Mouse (Mus musculus) hematopoietic stem cell, adult 5-6 weeks (primary cell): ENCODE measurements at regions not wholly inside any gene's neighbourhood (a gene's known extent, or its start where the extent isn't known, plus 50 kb on each side); places are given as distances from the start of the nearest gene placed in this dataset.

ENCODE experiments used
- ATAC-seq, 2 experiments: fragments of 125-278 bp in 1 of 2; replicated peaks in 1 of 2; 2 replicates each; pipeline ENCODE4 v1.8.0; 2016 to 2017; ENCODE audit warnings: inconsistent platforms in 2 of 2, mild to moderate bottlenecking in 2 of 2, moderate number of reproducible peaks in 2 of 2, low read depth in 1 of 2, moderate TSS enrichment in 1 of 2; ENCODE audit not compliant: low FRiP score in 2 of 2, poor library complexity in 2 of 2, severe bottlenecking in 2 of 2, insufficient read depth in 1 of 2, low TSS enrichment in 1 of 2

GRCm38 (mm10) chr3:137783937-137784911 is 80.1 kb upstream of the H2afz start:
- no peak for ATAC-seq

- ATAC-seq = no peak
Observed at GRCm38 (mm10) chr3:137785224-137785623, 79.1 kb upstream of the H2afz start.

- no peak for ATAC-seq
Observed at GRCm38 (mm10) chr3:137785871-137786270, 78.4 kb upstream of the H2afz start.

- ATAC-seq = no peak
Observed at GRCm38 (mm10) chr3:137789671-137790070, 74.6 kb upstream of the H2afz start.

GRCm38 (mm10) chr3:137790340-137790739 is 73.9 kb upstream of the H2afz start:
- ATAC-seq = no peak

- ATAC-seq = no peak
Observed at GRCm38 (mm10) chr3:137795754-137796315, 68.5 kb upstream of the H2afz start.

- ATAC-seq = no peak
Observed at GRCm38 (mm10) chr3:137798769-137799168, 65.5 kb upstream of the H2afz start.

GRCm38 (mm10) chr3:137801402-137802020 is 62.8 kb upstream of the H2afz start:
- ATAC-seq = no peak

GRCm38 (mm10) chr3:137807423-137807822 is 56.9 kb upstream of the H2afz start:
- ATAC-seq = no peak

- no peak for ATAC-seq
Observed at GRCm38 (mm10) chr3:137807913-137808684, 56.2 kb upstream of the H2afz start.

GRCm38 (mm10) chr3:137810123-137810522 is 54.2 kb upstream of the H2afz start:
- ATAC-seq = peak; percentile 48 to 59; a peak in 2 of 4 replicates
